Mouse (Mus musculus) ES-Bruce4 (cell line): ENCODE data around the gene Gyg. TPM values are rescaled to one million over a fixed set of nuclear protein-coding genes. Genes with fewer than 3 reads are reported as not detected.

Experiments
- H3K27ac ChIP-seq: 2 replicates; pipeline ENCODE4 v1.5.1; 2012; ENCODE audit warnings: low read length, inconsistent platforms; ENCODE audit not compliant: insufficient read depth
- H3K27me3 ChIP-seq: 2 replicates; pipeline ENCODE4 v1.6.1; 2012; ENCODE audit warnings: mild to moderate bottlenecking, low read length, inconsistent platforms; ENCODE audit not compliant: control insufficient read depth, poor library complexity, insufficient read depth, severe bottlenecking
- H3K36me3 ChIP-seq: 2 replicates; pipeline ENCODE4 v1.6.1; 2012; ENCODE audit warnings: inconsistent platforms, mild to moderate bottlenecking, low read length, moderate library complexity; ENCODE audit not compliant: control insufficient read depth, poor library complexity, insufficient read depth, severe bottlenecking
- H3K4me1 ChIP-seq: one replicate; pipeline ENCODE4 v1.8.1; 2011; ENCODE audit warnings: low read length; ENCODE audit not compliant: control insufficient read depth, insufficient read depth
- H3K4me3 ChIP-seq: 2 replicates; pipeline ENCODE4 v1.5.1; 2011; ENCODE audit warnings: low read depth, mild to moderate bottlenecking, low read length
- H3K9ac ChIP-seq: 2 replicates; pipeline ENCODE4 v1.6.1; 2012; ENCODE audit warnings: low read depth, mild to moderate bottlenecking, inconsistent platforms; ENCODE audit not compliant: poor library complexity, severe bottlenecking
- H3K9me3 ChIP-seq: replicated peaks from 2 replicates; pipeline ENCODE4 v1.6.1; 2012; ENCODE audit warnings: mild to moderate bottlenecking, low read length, inconsistent platforms; ENCODE audit not compliant: control insufficient read depth, poor library complexity, insufficient read depth, severe bottlenecking
- CTCF ChIP-seq: IDR thresholded peaks from one replicate; pipeline ENCODE4 v1.8.1; 2011; ENCODE audit warnings: low read depth, low read length
- EP300 ChIP-seq: IDR thresholded peaks from 2 replicates; pipeline ENCODE4 v1.6.1; 2011; ENCODE audit warnings: low read depth, low read length; ENCODE audit not compliant: insufficient read depth
- POLR2A ChIP-seq: IDR thresholded peaks from one replicate; pipeline ENCODE4 v1.8.1; 2011; ENCODE audit warnings: low read length; ENCODE audit not compliant: insufficient read depth
- polyA plus RNA-seq: library from polyadenylated mRNA; stranded (reverse); fragments of >200 nt; gene quantifications from 2 replicates; pipeline ENCODE4 v1.2.4, GENCODE M21; 2011; ENCODE audit warnings: low read depth; ENCODE audit not compliant: missing spikeins, insufficient read depth, insufficient read length

Gyg gene
- polyA plus RNA-seq, 1 experiment: 38.4 TPM

- H3K27ac ChIP-seq: no peak overlapping the region
- no peaks in the 10 kb centered on the region; the same call in 1 of the 2 replicates for H3K27me3 ChIP-seq
- no peaks in the 10 kb centered on the region for H3K4me1 ChIP-seq
- H3K4me3 ChIP-seq: no peak overlapping the region
- H3K9me3 ChIP-seq: 0 out of 2 replicates have a peak, but pooled peaks cover 3% of the 10 kb centered on the region
- TF ChIP-seq EP300 (no peak), CTCF (no peak), POLR2A (no peak)
- H3K9ac ChIP-seq: no peak overlapping the region
- H3K36me3 ChIP-seq: no peaks in the 10 kb centered on the region
Observed at GRCm38 (mm10) chr3:20134545-20134944, 20.6 kb downstream of the Gyg start.

- Histone ChIP-seq H3K4me3 (no peak overlapping the region), H3K9me3 (0 out of 2 replicates have a peak, but pooled peaks cover 3% of the 10 kb centered on the region), H3K4me1 (no peaks in the 10 kb centered on the region), H3K36me3 (no peaks in the 10 kb centered on the region), H3K9ac (no peak overlapping the region), H3K27me3 (no peaks in the 10 kb centered on the region; the same call in 1 of the 2 replicates), H3K27ac (no peak overlapping the region)
- TF ChIP-seq EP300 (no peak), CTCF (no peak), POLR2A (no peak)
Observed at GRCm38 (mm10) chr3:20133745-20134144, 21.4 kb downstream of the Gyg start.

DNA sequence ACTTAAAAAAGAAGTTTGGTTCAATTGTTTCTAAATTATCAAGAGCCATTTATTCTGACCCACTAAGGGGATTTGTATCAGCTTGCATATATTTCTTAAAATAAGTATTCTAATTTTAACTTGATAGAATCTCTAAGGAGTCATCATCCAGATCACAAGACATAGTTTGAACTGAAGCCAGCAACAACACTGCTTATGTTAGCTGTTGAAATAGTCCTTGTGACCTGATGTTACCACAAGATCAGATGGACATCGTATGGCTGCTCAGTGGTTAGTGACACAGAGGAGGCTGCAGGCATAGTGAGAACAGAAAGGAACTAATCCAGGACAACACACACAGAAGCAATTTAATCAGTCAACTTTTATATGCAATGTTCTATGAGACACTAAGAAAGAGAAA lies 22.4 kb downstream of the Gyg start:
- no peaks in the 10 kb centered on the region for H3K36me3 ChIP-seq
- no peak overlapping the region for H3K27ac ChIP-seq
- peaks cover 2% of the 10 kb centered on the region for H3K4me1 ChIP-seq
- H3K9me3 ChIP-seq: 0 out of 2 replicates have a peak, but pooled peaks cover under 1% of the 10 kb centered on the region
- no peaks in the 10 kb centered on the region for H3K27me3 ChIP-seq
- no peak overlapping the region for H3K9ac ChIP-seq
- no peak for TF ChIP-seq EP300
- no peak for TF ChIP-seq CTCF
- TF ChIP-seq POLR2A: no peak
- no peak overlapping the region for H3K4me3 ChIP-seq

DNA sequence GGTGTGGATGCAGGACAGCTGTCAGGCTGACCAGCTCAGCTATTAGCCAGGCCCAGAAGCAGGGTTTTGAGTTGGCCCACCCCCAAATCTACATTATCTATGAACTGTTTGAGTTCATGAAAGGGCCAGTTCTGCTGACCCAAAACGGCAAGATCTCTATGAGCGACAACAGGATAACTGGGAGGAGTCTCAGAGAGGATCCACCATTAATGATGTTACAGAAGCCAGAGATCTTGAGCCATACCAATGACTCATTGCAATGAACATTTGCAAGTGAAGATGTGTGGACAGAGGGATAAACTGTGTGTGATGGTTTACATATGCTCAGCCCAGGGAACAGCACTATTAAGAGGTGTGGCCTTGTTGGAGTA lies 23.8 kb downstream of the Gyg start:
- H3K9me3 ChIP-seq: no peaks in the 10 kb centered on the region
- no peaks in the 10 kb centered on the region for H3K36me3 ChIP-seq
- no peak overlapping the region for H3K27ac ChIP-seq
- no peak overlapping the region for H3K9ac ChIP-seq
- no peaks in the 10 kb centered on the region for H3K27me3 ChIP-seq
- no peak overlapping the region for H3K4me3 ChIP-seq
- H3K4me1 ChIP-seq: peaks cover 2% of the 10 kb centered on the region
- no peak for TF ChIP-seq EP300
- no peak for TF ChIP-seq CTCF
- TF ChIP-seq POLR2A: no peak

- H3K27ac ChIP-seq: no peak overlapping the region
- H3K9ac ChIP-seq: no peak overlapping the region
- no peaks in the 10 kb centered on the region for H3K36me3 ChIP-seq
- TF ChIP-seq POLR2A: no peak
- no peak for TF ChIP-seq EP300
- no peak for TF ChIP-seq CTCF
- H3K27me3 ChIP-seq: no peaks in the 10 kb centered on the region
- H3K9me3 ChIP-seq: no peaks in the 10 kb centered on the region
- H3K4me1 ChIP-seq: peaks cover 2% of the 10 kb centered on the region
- no peak overlapping the region for H3K4me3 ChIP-seq
Observed at GRCm38 (mm10) chr3:20130456-20131349, 24.4 kb downstream of the Gyg start.

- Histone ChIP-seq H3K9me3 (no peaks in the 10 kb centered on the region), H3K27me3 (no peaks in the 10 kb centered on the region), H3K36me3 (no peaks in the 10 kb centered on the region), H3K9ac (no peak overlapping the region), H3K4me3 (no peak overlapping the region), H3K4me1 (peaks cover 2% of the 10 kb centered on the region), H3K27ac (no peak overlapping the region)
- TF ChIP-seq CTCF (no peak), POLR2A (no peak), EP300 (no peak)
Observed at GRCm38 (mm10) chr3:20129491-20129890, 25.6 kb downstream of the Gyg start.
